Mouse (Mus musculus): ENCODE data around the gene Scamp2.

GRCm38 (mm10) chr9:57575577-57575976 lies 14.8 kb downstream of the Scamp2 start:
- TF ChIP-seq POLR2A (IDR thresholded peaks at IDR 0.05; ENCODE audit: borderline replicate concordance, extremely low read depth, insufficient read depth, insufficient read length, poor library complexity, severe bottlenecking) (no peak), CTCF (IDR thresholded peaks at IDR 0.05; ENCODE audit: borderline replicate concordance, extremely low read depth, insufficient read depth, insufficient read length) (no peak)
